Mouse (Mus musculus) gonadal fat pad, adult 2 months (tissue): ENCODE data around the gene Zfp747. TPM values are rescaled to one million over a fixed set of nuclear protein-coding genes. Genes with fewer than 3 reads are reported as not detected.
"Not testable (repeated sequence)": the region's sequence is repeated elsewhere in the genome, so short reads cannot be mapped to it uniquely, and the experiment has no call there.

Source experiments
- DNase-seq: peaks from one replicate; pipeline ENCODE4 v3.0.0-alpha.2; 2012; ENCODE audit warnings: low read depth
- polyA plus RNA-seq: library from polyadenylated mRNA; depleted of rRNA; stranded (reverse); fragments of >200 nt; gene quantifications from 2 replicates; pipeline ENCODE4 v1.2.3, GENCODE M21; 2012

The Zfp747 gene
- polyA plus RNA-seq, 1 experiment: 8.7 TPM

GRCm38 (mm10) chr7:127371870-127372269 lies 4.0 kb downstream of the Zfp747 start:
- not testable (repeated sequence) for DNase-seq

- no peak for DNase-seq
Observed at GRCm38 (mm10) chr7:127371213-127371612, 4.6 kb downstream of the Zfp747 start.

GRCm38 (mm10) chr7:127366249-127366648 lies 9.6 kb downstream of the Zfp747 start:
- DNase-seq: no peak

GRCm38 (mm10) chr7:127364166-127364565 lies 11.7 kb downstream of the Zfp747 start:
- no peak for DNase-seq

DNA sequence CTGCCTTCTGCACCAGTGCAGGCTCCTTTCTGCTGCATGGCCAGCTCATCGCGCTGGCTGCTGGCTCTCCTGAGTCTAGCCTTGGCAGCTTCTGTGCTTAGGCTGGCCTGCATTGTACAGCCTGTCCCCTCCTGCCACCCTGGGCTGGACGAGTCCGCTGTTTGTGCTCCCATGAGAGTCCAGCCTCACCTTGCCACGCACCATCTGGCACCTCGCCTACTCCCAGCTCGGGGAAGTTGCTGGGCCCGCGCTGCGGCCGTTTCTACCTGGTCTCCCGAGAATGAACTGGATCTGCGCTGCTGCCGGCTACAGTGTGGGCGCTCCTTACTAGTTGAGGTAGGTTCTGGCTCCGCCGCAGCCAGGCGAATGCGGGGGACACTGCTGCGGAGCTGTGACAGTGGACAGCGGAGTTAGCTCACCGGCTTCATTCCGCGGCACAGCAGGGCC lies 12.4 kb downstream of the Zfp747 start:
- DNase-seq: no peak

DNA sequence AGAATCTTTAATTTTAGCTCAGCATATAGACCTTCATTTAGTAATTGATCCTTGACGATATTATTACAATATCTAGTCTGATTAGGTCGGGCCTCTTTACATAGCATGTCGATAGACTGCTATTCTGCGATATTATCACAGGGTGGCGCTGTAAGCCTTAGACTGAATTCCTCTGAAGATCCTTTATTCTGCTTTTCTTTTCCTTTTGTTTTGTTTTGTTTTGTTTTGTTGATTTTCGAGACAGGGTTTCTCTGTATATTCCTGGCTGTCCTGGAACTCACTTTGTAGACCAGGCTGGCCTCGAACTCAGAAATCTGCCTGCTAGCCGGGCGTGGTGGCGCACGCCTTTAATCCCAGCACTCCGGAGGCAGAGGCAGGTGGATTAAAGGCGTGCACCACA lies 13.4 kb downstream of the Zfp747 start:
- DNase-seq: not testable (repeated sequence)

- DNase-seq: no peak
Observed at GRCm38 (mm10) chr7:127361449-127361848, 14.4 kb downstream of the Zfp747 start.

DNA sequence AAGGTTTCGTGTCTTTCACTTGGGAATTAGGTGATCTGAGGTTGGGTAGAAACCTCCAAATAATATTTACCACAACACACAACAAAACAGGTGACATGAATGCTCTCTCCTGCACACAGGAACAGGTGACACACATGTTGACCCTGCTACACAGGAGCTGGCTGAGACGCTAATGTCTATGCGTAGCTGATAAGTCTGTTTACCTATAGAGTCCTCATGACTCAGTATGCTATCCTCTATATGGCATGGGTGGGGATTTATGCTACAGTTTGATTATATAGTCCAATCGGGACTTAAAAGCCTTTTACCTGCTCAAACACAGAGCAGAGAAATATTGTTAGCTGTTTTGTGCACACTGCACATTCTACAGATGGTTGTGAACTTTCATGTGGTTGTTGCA lies 15.6 kb downstream of the Zfp747 start:
- DNase-seq: no peak

DNA sequence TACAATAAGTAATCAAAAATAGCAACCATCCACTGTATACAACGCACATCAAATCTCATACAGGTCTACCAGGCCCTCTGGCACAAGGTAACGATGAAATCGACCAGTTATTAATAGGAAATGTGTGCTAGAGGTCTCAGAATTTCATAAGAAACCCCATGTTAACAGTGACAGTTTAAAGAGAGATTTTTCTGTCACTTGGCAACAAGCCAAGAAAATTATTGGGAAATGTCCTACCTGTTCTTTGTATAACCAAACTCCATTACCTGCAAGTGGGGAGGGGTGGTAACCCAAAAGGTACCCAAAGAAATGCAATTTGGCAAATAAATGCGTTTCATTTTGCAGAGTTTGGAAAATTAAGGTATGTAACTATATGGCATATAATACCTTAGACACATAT lies 17.4 kb downstream of the Zfp747 start:
- DNase-seq: no peak

GRCm38 (mm10) chr7:127357871-127358270 lies 18.0 kb downstream of the Zfp747 start:
- DNase-seq: no peak

- no peak for DNase-seq
Observed at GRCm38 (mm10) chr7:127355796-127356195, 20.1 kb downstream of the Zfp747 start.

GRCm38 (mm10) chr7:127351230-127352004 lies 24.4 kb downstream of the Zfp747 start:
- DNase-seq: no peak

DNA sequence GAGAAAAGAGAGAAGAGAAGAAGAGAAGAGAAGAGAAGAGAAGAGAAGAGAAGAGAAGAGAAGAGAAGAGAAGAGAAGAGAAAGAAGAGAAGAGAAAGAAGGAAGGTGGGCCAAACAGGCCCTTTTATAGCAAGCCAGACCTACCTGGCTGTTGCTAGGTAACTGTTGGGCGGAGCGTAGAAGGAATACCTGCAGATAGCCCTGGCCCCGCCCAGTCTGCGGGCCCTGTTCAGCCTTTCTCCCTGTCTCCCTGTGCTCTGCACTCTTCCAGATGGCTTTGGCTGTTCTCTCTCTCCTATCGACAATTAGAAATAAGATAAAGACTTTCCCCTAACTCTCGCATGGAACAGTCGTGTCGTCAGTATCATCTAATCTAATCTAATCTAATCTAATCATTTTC lies 29.2 kb downstream of the Zfp747 start:
- no peak for DNase-seq

- DNase-seq: no peak
Observed at GRCm38 (mm10) chr7:127345512-127346325, 30.1 kb downstream of the Zfp747 start, which contains the start of gene Zfp768. TSS of gene Zfp768 (minus strand) at chr7:127345589.

- no peak for DNase-seq
Observed at GRCm38 (mm10) chr7:127345092-127345491, 30.8 kb downstream of the Zfp747 start.

DNA sequence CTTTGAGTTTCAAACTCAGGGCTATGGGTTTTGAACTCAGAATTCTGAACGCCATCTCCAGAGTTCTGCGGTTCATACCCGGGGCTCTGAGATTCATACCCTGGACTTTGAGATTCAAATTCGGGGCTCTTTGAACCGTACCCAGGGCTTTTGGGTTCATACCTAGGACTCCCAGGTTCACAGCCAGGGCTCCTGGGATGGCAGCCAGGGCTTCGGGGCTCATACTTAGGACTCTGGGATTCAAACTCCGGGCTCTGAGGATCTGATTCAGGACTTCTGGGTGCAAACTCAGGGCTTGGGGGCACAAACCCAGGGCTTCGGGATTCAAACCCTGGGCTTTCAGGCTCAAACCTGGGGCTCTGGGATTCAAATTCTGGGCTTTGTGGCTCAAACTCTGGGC lies 31.5 kb downstream of the Zfp747 start:
- DNase-seq: no peak

- no peak for DNase-seq
Observed at GRCm38 (mm10) chr7:127343351-127344019, 32.4 kb downstream of the Zfp747 start.

- DNase-seq: no peak
Observed at GRCm38 (mm10) chr7:127342888-127343287, 33.0 kb downstream of the Zfp747 start.

DNA sequence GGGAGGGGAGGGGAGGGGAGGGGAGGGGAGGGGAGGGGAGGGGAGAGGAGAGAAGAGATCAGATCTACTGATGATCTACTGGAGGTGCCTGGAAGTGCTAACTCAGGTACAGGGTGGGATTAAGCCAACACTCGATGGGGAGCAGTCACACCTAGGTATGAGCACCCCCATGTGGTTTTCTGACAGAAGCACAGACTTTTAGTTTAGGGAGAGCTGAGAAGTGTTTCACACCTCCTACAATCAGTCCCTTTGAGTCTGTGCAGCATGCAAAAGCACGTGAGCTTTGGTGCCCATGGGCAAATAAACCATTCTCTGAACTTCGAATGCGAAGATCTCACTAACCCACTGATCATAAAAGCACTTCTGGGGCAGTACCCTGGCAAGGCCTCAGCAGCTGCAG lies 33.5 kb downstream of the Zfp747 start:
- DNase-seq: no peak

GRCm38 (mm10) chr7:127341861-127342260 lies 34.0 kb downstream of the Zfp747 start:
- DNase-seq: not testable (repeated sequence)

DNA sequence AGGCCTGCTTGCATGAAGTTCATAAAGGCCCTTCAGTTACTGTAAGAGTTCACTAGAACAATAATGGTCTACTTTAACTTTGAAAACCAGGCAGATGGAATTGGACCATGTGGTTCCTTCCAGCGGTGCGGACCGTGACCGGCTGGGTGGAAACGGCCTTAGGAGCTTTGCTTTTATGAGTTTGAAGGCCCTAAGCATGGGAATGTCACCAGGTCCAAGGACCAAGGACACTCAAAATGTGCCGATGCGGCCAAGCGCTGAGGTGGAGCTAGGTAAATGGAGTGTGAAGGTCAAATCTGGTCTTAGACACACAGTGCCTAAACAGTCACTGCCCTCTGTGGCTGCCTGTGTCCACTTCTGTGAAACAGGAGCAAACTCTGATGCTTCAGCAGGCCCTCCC lies 34.5 kb downstream of the Zfp747 start:
- no peak for DNase-seq

DNA sequence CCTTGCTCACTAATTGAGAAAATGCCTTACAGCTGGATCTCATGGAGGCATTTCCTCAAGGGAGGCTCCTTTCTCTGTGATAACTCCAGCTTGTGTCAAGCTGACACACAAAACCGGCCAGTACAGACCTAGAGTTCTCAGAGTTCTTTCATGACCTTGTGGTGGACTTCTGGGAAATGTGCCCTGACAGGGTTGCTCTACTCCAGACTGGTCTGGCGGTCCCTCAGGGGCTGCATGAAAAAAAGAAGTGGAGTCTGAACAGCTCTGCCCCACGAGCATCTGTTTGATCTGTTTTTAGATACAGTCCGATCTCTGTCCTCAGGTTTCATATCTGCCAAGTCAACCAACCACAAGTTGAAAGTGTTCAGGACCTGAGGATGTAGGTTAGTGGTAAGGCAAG lies 38.2 kb downstream of the Zfp747 start:
- DNase-seq: no peak
